Mouse (Mus musculus) naive thymus-derived CD4-positive, alpha-beta T cell, adult 5 months (primary cell): ENCODE data around the gene Traf7. TPM values are rescaled to one million over a fixed set of nuclear protein-coding genes. Genes with fewer than 3 reads are reported as not detected.

Experiments used
- polyA plus RNA-seq: library from polyadenylated mRNA; unstranded; fragments of 100-300 nt; shearing (Covaris generic); gene quantifications from one replicate; pipeline ENCODE4 v1.2.1, GENCODE M21; 2017

Gene Traf7
- polyA plus RNA-seq = 68.1 TPM

GRCm38 (mm10) chr17:24527723-24528559, at the start of gene Traf7:
Gene Traf7 (minus strand): TSS chr17:24527938.

DNA sequence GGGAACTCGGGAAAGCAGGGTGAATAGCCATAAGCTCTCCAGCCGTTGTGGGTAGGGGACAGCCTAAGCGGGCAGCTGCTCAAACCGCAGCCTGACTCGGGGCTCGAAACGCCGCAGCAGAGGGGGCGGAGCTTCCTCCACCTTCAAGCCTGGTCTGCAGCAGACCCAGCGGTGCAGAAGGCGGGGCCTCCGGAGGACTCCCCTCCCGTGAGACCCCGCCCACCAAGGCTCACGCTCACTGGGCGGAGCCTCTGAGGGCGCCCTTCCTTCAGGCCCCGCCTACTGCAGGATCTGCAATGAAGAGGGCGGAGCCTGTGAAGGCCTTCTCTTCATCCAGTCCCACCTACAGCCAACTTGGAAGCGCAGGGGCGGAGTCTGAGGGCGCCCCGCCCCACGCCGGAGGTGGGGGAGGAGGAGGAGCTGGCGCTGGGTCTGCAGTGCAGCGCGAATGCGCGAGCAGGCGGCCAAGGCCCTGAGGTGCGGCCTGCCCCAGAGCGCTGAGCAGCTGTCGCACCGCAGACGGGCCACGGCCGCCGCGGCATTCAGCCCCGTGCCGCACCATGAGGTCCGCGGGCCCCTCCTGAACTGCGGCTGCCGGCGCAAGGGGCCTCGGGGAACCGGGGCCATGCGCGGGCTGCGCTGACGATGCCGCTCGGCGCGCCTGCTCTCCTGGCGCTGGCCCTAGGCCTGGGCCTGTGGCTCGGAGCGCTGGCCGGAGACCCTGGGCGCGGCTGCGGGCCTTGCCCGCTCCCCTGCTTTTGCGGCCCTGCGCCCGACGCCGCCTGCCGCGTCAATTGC, 22.1 kb upstream of the Traf7 start, which contains the start of gene Pkd1:
Pkd1 (plus strand) TSS at position 217 of the 798 bp plus-strand sequence.

GRCm38 (mm10) chr17:24534160-24534718, 6.5 kb upstream of the Traf7 start, which contains the start of gene Rab26:
Gene Rab26 (minus strand): TSS chr17:24534210.

DNA sequence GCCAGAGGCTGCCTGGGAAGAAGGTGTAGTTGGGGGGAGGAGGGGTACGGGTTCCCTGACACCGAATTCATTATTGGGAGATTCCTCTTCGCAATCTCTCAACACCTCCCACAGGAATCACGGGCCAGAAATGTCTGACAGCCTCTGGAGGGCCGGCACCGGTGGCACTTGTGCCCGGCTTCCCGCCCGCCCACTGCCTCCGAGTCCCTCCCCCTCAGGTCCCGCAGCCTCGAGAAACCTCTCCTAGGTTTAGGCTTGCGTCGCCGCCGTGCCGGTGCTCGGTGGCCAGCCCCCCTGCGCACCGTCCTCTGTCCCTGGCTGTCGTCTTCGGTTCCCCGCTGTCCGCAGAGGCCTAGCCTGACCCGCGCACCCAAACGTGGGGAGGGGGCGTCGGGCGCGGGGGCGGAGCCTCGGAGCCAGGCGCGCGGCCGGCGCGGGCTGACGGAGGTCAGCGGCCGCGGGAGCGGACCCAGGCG, 39.5 kb downstream of the Traf7 start, which contains the start of gene Caskin1:
Caskin1 (plus strand) TSS at position 416 of the 476 bp plus-strand sequence.

GRCm38 (mm10) chr17:24478663-24479380, 48.9 kb downstream of the Traf7 start, which contains the start of gene Mlst8:
Gene Mlst8 (minus strand): TSS chr17:24479078.

GRCm38 (mm10) chr17:24473612-24474275, 54.0 kb downstream of the Traf7 start, which contains the start of gene Bricd5:
Gene Bricd5 (plus strand): TSS chr17:24473884.

GRCm38 (mm10) chr17:24469910-24470602, 57.7 kb downstream of the Traf7 start, which contains the start of the genes E4f1 and Pgp:
Gene E4f1 (minus strand): TSS chr17:24470313.
Gene Pgp (plus strand): TSS chr17:24470392.

Other genes starting within 250 kb of the Traf7 start
- gene Abca17, start 176.9 kb downstream of the Traf7 start, polyA plus RNA-seq = 0.15 TPM
- 32.3 TPM for gene Abca3, start 176.0 kb downstream of the Traf7 start, polyA plus RNA-seq
- 284 TPM for gene Rnps1, start 113.4 kb downstream of the Traf7 start, polyA plus RNA-seq
- gene Eci1, start 101.3 kb downstream of the Traf7 start, polyA plus RNA-seq = 34.1 TPM
- 2.0 TPM for gene Dnase1l2, start 84.8 kb downstream of the Traf7 start, polyA plus RNA-seq
- gene E4f1, start 57.6 kb downstream of the Traf7 start, polyA plus RNA-seq = 144 TPM
- 18.9 TPM for gene Pgp, start 57.5 kb downstream of the Traf7 start, polyA plus RNA-seq
- not detected for gene Bricd5, start 54.1 kb downstream of the Traf7 start, polyA plus RNA-seq
- gene Mlst8, start 48.9 kb downstream of the Traf7 start, polyA plus RNA-seq = 24.2 TPM
- 0.16 TPM for gene Caskin1, start 39.3 kb downstream of the Traf7 start, polyA plus RNA-seq
- 1.1 TPM for gene Rab26, start 6.3 kb upstream of the Traf7 start, polyA plus RNA-seq
- gene Pkd1, start 21.9 kb upstream of the Traf7 start, polyA plus RNA-seq = 58.8 TPM
- 44.1 TPM for gene Tsc2, start 104.7 kb upstream of the Traf7 start, polyA plus RNA-seq
- 3.7 TPM for gene Nthl1, start 104.7 kb upstream of the Traf7 start, polyA plus RNA-seq
- gene Slc9a3r2, start 122.4 kb upstream of the Traf7 start, polyA plus RNA-seq = 0.20 TPM
- gene Npw, start 130.5 kb upstream of the Traf7 start, polyA plus RNA-seq = not detected
- gene Zfp598, start 141.7 kb upstream of the Traf7 start, polyA plus RNA-seq = 23.2 TPM
- gene Syngr3, start 162.0 kb upstream of the Traf7 start, polyA plus RNA-seq = not detected
- 33.4 TPM for gene Gfer, start 168.2 kb upstream of the Traf7 start, polyA plus RNA-seq
- gene Noxo1, start 168.3 kb upstream of the Traf7 start, polyA plus RNA-seq = 1.3 TPM
- gene Tbl3, start 179.7 kb upstream of the Traf7 start, polyA plus RNA-seq = 53.1 TPM
- not detected for gene Rnf151, start 190.1 kb upstream of the Traf7 start, polyA plus RNA-seq
- 1,119 TPM for gene Rps2, start 190.2 kb upstream of the Traf7 start, polyA plus RNA-seq
- 157 TPM for gene Ndufb10, start 196.5 kb upstream of the Traf7 start, polyA plus RNA-seq
- gene Rpl3l, start 199.9 kb upstream of the Traf7 start, polyA plus RNA-seq = not detected
- 11.7 TPM for gene Msrb1, start 208.7 kb upstream of the Traf7 start, polyA plus RNA-seq
- not detected for gene Hs3st6, start 225.1 kb upstream of the Traf7 start, polyA plus RNA-seq